Mouse (Mus musculus) natural killer cell, adult 2 months (primary cell): Measurements from ENCODE around the gene Pla1a.
A peak's percentile ranks its signal among the peaks of the same experiment; 100 is the strongest.
"Not testable (repeated sequence)": the region's sequence is repeated elsewhere in the genome, so short reads cannot be mapped to it uniquely, and the experiment has no call there.

ENCODE experiments used
- DNase-seq, 2 experiments: peaks; one replicate each; pipeline ENCODE4 v3.0.0; 2022; ENCODE audit warnings: low spot score in 2 of 2

Gene Pla1a

DNA sequence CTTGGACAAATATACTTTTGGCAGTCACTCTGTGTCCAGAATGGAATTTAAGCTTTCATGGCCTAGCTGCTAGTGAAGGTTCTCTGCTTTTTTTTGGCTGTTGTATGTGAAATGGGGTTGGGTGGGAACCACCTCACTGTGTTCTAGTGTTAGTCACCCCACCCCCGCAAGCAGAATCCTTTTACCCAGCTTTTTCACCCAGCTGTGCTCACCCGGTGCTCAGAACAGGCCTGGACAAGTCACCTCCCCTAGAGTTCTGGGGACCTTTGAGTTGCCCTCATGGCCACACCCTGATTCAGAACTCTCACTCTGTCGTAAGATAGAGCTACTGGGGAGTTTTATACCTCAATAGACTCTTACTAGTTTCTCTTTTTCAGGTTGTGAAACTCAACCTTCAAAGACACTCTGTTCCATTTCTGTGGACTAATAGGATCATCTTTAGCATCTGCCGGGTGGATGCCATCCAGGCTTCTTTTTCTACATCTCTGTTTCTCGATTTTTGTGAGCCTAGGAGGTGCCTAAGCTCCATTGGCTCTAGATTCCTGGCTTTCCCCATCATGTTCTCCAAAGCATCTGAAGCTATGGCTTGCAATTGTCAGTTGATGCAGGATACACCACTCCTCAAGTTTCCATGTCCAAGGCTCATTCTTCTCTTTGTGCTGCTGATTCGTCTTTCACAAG, 25.8 kb upstream of the Pla1a start:
- DNase-seq = no peak

DNA sequence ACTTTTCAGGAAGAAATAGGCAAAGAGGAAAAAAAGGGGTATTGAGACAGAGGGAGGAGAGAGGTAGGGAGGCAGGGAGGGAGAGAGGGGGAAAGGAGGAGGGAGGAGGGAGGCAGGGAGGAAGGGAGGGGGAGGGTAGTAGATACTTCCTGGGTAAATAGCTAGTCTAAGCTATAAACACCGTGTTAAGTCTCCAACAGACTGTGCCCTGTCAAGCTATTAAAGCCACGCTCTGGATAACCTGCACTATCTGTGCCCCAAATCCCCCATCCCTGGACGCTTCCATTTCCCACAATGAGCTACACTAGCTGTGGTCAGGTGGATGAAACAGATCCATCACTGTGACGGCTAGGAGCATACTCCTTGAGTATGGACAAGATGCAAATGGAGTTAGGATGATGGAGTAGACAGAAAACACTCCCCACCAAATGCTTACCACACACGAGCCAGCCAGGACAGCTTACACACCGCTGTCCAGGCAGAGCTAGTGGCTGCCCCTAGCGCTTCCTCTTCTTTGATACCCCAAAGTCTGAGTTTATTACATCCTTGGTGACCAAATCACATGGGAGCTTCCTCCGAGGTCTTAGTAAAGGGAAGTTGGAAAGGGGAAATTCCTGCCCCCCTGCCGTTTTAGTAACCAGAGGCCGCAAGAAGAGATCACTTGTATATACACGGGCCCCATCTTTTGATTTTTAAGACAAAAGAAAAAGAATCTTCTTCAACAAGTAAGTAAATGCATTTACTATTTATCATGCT, 24.0 kb upstream of the Pla1a start:
- peak in 1 of 2 experiments; percentile 20 for DNase-seq

DNA sequence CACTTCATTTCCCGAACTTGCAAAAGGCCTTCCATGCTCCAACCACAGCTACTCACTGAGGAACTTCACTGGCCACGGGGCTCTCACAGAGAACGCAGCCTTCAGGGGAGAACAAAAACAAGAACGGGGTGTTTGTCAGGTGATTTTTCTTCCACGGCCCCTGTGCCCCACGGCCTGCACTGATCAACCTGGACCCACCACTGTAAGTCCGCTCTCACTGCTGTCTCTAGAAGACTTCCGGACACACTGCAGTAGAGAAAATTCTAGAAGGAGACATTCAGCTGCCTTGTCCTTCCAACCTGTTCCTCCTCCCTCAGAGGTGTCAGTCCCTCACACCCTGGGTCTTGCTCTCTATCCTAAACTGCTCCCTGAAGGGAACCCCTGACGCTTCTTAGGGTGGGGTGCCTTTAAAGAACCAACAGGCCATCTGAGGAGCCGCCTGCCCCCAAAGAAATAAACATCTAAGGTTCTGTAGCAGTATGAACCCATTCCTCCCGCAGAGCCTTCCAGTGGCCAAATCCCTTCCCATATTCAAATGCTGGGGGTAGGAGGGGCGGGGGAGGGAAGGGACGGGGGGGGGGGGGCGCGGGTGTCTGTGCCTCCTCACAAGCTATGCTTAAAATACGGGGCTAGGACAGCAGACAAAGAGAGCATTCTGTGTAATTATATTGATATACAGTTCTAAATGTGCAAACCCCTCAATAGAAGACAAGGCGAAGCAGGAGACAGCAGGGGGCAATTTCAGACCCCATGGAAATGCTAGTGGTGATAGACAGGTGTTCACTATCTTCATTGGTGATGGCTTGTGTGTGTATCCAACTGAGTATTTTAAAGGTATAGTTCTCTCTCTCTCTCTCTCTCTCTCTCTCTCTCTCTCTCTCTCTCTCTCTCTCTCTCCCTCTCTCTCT, 22.8 kb upstream of the Pla1a start, which contains the start of gene Cd80:
Gene Cd80, plus strand, starts transcription at position 51 of the 908 bp plus-strand sequence.
- DNase-seq = no peak

DNA sequence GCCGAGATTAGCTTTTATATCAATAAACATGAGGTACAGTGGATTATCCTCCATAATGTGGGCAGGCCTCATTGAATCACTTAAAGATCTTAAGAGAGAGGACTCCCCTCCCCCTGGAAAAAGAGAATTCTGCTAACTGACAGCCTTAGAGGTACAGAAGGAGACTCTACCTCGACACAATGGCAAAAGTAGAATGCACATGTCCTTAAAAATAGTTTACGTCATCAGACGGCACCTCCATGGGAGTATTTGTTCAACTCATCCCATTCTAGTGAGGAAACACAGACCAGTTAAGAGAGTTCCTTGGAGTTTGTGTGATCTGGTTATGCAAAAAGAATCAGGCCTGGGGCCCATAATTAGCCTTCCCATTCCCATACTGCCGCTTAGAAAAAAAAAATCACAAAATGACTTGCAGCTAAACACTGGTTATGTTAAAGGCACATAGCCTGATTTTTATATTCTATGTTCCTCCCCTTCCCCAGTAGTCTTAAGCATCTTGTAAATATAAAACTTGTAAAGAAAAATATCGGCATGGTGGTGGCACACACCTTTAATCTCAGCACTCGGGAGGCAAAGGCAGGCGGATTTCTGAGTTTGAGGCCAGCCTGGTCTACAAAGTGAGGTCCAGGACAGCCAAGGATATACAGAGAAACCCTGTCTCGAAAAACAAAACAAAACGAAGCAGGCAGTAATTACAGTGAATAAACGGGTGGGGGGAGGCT, 21.7 kb upstream of the Pla1a start:
- no peak for DNase-seq

DNA sequence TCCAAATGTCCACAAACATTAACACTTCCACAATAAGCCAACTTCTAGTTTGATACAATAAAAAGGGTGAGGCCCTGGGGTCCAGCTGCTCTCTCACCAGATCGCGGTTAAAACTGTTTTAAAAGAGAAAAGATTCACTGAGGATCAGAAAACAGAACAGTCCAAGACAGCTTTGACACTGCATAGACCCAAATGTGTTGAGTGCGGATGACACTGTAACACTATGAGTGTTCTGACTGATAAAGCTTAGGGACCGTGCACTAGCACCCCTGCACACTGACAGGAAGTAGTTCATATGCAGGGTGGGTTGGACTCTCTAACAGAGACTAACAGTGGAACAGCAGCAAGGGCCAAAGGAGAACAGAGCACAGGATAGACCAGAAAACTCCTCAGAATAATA, 21.0 kb upstream of the Pla1a start:
- no peak for DNase-seq

DNA sequence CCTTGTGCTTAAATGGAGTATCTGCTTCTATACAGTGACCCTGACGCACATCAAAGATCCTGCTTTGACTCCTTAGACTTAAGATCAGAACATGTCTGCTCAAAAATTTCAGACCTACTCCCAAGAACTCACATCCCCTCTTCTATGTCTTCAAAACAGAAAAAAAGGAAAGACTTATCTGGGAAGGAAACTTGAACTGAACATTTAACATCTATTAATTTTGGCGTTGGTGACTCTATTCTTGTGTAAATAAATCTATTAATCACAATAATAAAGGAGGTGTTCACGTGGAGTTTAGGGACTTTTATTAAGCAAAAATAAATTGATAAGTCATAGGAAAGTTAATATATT, 20.2 kb upstream of the Pla1a start:
- DNase-seq = no peak

DNA sequence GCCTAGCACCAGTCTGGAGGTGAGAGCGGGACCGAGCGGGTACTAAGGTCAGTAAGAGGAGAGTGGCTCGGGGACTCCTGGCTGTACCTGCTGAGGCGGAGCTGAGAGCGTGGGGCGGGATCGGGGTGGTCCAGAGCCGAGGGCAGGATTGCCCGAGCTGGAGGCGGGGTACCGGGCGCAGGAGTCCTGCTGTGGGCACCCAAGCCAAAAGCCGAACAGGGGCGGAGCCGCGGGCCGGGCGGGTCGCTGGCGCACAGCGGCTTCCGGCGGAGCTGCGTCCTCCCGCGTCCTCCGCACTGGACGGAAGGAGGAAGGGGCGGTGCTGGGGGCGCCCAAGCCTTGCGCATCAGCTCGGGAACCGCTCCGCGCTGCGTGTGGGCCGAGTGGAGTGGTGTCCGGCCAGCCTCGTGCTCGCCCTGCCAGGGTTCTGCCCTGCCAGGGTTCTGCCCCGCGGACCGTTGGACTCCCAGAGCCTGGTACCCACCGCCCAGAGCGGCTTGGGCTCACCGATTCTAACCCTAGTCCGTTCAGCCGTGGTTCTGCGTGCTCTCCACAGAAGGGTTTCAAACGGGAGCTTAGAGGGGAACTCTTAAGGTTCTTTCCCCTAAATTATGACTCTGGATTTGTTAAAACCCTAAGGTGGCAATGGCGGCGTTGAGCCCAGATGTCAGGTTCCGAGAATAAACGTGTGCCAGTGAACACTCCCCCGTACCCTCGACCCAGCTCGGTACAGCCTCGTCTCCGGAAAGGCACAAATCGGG, 19.7 kb upstream of the Pla1a start, which contains the start of gene Adprh:
Gene Adprh, minus strand, starts transcription at position 262 of the 761 bp plus-strand sequence.
- DNase-seq = peak; percentile 80 to 84

DNA sequence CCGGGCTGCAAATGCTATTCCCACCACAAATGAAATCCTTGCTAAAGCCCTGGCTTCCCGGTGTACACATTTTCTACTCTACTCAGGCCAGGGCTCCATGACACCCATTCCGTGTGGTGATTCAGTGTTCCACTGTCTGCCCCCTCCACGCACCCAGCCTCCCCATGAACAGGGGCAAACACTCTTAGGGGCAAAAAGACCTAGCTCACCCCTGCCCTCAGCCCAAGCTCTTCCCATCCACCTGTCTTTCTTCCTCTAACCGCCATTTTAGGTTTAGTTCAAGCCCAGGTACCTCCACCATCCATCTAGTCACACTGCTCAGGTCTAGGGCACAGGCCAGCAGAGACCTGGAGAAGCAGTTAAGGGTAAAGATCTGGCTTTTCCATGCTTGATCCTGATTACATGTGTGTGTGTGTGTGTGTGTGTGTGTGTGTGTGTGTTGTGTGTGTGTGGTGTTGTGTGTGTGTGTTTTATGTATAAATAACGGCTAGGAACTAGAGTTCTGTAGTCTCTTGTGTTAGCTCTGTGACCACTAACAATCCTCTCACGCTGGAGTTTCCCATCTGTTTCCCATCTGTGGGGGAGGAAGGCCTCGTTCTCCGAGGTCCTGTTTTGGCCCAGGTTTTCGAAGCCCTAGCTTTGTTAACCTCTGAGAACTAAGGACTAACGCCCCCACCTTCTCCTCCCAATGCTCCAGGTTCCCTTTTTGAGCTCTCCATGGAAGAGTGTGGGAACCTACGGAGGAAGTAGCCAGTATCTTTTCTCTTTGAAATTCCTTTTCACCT, 18.7 kb upstream of the Pla1a start:
- DNase-seq = no peak

DNA sequence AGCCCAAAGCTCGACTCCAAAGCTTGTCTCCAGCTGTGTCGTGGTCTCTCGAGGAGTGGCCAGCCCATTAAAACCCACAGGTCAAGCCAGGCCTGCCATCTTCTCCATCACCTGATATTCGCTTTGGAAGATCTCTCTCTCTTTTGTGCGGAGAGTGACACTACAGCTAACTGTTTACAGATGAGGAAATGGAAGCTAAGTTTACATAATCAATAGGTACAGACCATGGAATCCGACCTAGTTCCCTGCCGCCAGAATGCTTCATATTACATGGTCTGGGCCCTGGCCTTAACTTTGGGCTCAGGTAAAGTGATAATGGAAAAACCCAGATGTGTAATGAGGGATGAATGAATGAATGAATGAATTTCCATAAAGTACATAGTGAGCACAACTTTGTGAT, 17.8 kb upstream of the Pla1a start:
- DNase-seq = no peak

DNA sequence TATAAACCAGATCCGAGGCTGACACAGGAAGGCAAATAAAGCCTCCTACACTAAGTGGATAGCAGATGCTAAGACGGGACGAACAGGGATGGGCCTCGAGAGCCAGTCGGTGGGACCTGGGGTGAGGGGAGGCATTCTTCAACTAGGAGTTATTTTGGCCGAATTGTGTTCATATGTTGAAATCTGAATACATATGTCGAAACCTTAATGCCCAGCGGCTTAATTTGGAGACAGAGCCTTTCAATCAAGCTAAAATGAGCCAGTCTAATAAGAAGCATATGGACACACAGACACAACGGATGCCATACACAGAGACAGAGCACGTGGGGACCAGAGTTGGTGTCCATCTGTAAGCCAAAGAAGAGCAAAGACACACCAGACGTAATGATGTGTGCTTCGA, 15.5 kb upstream of the Pla1a start:
- no peak for DNase-seq

DNA sequence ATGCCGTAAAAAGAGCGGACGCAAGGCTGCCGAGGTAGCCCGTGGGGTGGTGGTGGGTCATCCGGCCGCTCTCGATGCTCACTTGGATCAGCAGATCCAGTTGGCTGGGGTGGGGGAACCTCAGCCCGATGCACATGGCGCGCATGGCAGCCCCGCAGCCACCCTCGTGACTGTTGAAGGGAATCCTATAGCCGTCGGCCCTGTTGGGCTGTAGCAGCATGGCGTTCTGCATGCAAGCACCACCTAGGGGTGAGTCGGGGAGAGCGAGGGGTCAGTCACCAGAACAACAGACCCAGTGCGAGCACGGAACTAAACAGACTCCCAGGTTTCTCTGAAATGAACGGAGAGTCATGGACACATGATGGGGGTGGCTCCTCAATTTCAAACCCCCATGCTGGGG, 14.4 kb upstream of the Pla1a start:
- no peak for DNase-seq

DNA sequence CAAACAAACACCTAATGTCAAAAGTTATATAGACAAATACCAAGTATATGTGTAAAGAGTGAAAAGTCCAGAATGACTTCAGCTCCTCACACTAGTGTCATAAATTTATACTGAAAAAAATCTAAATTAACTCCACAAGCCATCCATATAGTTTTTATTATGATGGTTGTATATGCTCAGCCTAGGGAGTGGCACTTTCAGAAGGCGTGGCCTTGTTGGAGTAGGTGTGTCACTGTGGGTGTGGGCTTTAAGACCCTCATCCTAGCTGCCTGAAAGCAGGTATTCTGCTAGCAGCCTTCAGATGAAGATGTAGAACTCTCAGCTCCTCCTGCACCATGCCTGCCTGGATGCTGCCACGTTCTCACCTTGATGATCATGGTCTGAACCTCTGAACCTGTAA, 13.2 kb upstream of the Pla1a start:
- not testable (repeated sequence) for DNase-seq

DNA sequence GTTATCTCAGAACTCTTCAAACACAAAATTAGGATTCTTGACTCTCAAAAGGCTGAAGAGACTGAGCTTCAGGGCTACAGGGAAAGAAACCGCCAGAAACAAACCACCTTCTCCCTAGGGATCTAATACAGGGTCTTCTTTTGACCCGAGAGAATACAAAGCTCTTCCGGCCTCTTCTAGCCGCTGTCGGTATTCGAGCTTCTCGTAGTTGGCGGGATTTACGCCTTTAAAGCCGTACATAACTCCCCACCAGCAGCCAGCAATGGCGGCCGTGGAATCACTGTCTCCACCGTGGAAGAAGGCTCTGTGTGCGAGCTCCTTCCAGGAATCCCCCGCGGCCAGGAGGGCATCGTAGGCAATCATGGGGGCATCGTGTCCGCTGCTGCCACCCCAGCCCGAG, 12.6 kb upstream of the Pla1a start:
- DNase-seq = no peak

DNA sequence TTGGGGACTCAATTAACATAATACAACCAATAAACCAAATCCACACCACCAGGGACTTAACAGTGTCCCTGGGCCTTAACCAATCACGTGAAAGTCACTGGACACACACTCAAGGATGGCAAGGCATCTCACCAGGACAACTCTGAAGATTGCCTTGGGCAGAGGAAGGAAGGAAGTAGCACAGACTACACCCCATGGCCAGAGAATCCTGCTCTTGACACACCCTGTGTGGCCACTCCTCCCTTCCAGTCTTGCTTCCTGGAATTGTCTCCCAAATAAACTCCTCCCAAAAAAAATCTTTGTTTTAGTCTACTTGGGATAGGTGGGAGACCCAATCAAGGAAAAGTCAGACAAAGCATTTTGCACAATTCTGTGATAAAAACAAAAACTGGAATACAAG, 12.1 kb upstream of the Pla1a start:
- no peak for DNase-seq

DNA sequence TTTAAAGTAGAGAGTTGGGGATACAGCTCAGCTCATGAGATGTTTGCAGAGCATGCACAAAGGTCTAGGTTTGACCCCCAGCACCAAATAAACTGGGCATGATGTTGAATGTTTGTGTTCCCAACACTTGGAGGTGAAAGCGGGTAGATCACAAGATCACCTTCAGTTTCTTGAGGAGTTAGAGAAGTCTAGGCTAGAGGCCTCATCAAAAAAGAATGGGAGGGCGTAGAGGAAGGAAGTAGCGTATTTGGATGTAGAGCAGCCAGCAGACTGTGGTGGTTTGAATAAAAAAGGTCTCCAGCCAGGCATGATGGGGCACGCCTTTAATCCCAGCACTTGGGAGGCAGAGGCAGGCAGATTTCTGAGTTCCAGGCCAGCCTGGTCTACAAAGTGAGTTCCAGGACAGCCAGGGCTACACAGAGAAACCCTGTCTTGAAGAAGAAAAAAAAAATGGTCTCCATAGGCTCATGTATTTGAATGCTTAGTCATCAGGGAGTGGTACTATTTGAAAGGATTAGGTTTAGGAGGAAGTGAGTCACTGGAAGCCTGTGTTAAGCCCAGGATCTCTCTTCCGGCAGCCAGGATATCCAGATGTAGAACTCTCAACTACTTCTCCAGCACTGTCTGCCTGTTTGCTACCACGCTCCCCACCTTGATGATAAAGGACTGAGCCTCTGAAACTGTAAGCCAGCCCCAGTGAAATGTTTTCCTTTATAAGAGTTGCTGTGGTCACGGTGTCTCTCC, 10.9 kb upstream of the Pla1a start:
- no peak for DNase-seq

DNA sequence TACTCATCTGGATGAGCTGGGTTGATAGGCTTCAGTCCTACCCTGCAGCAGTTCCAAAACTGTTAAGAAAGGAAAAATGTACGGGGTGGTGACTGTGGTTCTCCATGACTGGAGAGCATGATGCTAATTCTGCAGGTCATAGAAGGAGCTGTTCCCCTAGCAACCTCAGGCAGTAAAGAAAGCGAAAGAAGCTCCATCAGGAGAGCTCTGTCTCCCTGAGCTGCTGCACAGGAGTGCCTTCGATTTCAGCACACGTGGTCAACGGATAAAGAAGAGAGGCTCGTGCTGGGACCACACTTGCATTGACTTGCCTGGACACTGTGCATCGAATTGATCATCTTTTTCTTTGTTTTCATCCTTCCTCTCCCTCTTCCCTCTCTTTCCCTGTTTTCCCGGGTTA, 9.3 kb upstream of the Pla1a start:
- no peak for DNase-seq

DNA sequence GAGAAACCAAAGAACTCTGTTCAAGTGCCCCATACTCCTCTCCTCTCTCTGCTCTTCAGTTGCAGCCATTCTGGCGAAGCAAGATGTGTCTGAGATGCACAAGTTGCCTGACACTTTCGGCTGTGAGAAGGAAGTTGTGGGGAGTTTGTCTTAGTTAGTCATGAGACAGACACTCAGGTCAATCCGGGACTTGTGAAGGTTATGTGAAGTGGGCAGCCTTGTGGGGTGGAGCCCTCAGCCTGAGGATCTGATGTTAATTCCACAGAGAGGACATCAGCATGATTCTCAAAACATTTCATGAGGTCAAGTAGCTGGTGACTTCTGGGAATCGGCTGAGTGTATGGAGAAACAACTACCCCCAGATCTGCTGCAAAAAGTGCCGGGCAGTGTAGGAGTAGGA, 8.7 kb upstream of the Pla1a start:
- DNase-seq = no peak

DNA sequence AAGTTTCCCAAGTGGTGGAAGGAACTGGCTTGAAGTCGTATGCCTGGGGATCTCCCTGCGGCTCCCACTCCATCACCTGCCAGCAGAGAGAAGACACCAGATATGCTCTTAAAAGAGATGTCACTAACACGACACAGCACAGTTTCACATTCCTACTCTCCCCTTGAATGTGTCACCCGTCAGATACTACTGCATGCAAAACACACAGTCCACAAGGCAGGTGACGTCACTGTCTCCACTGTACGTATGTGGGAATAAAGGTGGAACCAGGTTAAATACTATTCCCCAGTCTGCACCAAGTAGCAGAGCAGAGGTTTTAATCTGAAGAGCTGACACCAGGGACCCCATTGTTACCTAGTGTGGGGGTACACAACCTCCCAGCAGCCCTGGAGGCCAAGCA, 7.5 kb upstream of the Pla1a start:
- no peak for DNase-seq

DNA sequence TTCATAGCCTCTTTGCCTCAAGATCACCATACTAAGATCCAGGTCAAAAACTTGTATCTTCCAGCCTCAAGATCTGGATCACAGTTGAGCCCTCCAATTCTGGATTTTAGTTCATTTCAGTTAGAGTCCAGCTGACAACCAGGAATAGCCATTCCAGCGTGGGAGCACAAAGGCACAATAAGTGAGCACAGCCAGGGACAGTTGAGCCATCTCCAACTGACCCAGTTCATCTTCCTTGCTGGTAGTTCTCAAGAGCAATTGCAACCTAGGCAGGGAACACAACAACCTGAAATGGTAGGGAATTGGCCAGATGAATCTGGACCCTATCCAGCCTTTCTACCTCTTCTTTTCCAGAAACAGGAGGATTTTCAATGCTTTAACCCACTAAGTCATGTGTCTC, 6.2 kb upstream of the Pla1a start:
- no peak for DNase-seq
